Mouse (Mus musculus) liver, adult 2 months (tissue): ENCODE data around the gene Itpkc.

Experiments
- CTCF ChIP-seq: fragments of 200-500 bp; IDR thresholded peaks from 2 replicates; pipeline ENCODE4 v1.5.1; 2011; ENCODE audit warnings: low read depth, low read length, control low read depth
- POLR2A ChIP-seq: fragments of 200-500 bp; IDR thresholded peaks from 2 replicates; pipeline ENCODE4 v1.6.1; 2011; ENCODE audit warnings: low read length, control low read depth; ENCODE audit not compliant: insufficient read depth; ENCODE audit errors: extremely low read depth

GRCm38 (mm10) chr7:27271423-27271822 is 43.0 kb upstream of the Itpkc start:
- TF ChIP-seq CTCF (peak; percentile 17; the same call in 1 of the 2 replicates), POLR2A (no peak)
